Mouse (Mus musculus) left cerebral cortex, postnatal 4 days (tissue): ENCODE measurements around the gene Ciart. TPM values are rescaled to one million over a fixed set of nuclear protein-coding genes. Genes with fewer than 3 reads are reported as not detected.
"Not testable (repeated sequence)": the region's sequence is repeated elsewhere in the genome, so short reads cannot be mapped to it uniquely, and the experiment has no call there.

ENCODE experiments used
- DNase-seq: peaks from one replicate; pipeline ENCODE4 v3.0.0-alpha.2; 2022
- intact Hi-C: fragments of 180-260 bp; cut with DNase I; formaldehyde crosslinking; loops from one replicate; pipeline ENCODE4 v1.15.1; 2025
- total RNA-seq, 2 experiments: library from RNA; stranded (reverse); gene quantifications; 2 replicates each; pipeline ENCODE4 v1.2.3; 2021

Gene Ciart
- total RNA-seq, 2 experiments from 2014 or later = 5.6 to 6.9 TPM

- intact Hi-C loops = no loop called here
Measured at GRCm38 (mm10) chr3:95902373-95902625, 20.2 kb upstream of the Ciart start.

GRCm38 (mm10) chr3:95901616-95902372, 19.7 kb upstream of the Ciart start:
- intact Hi-C loops = no loop called here
- DNase-seq = no peak

More at GRCm38 (mm10) chr3:95902373-95902625, 20.2 kb upstream of the Ciart start:
- no peak for DNase-seq

- intact Hi-C loops = no loop called here
Measured at GRCm38 (mm10) chr3:95899800-95900524, 17.9 kb upstream of the Ciart start.

GRCm38 (mm10) chr3:95895501-95895900, 13.4 kb upstream of the Ciart start:
- intact Hi-C loops, DNase-seq: not testable (repeated sequence)

More at GRCm38 (mm10) chr3:95899800-95900524, 17.9 kb upstream of the Ciart start:
- DNase-seq = no peak

GRCm38 (mm10) chr3:95894317-95895160, 12.5 kb upstream of the Ciart start:
- intact Hi-C loops = no loop called here
- peak; percentile 56 for DNase-seq

GRCm38 (mm10) chr3:95893606-95894316, 11.7 kb upstream of the Ciart start, which contains the start of gene Aph1a:
TSS of gene Aph1a (plus strand) at chr3:95893969.
- intact Hi-C loops = not testable (repeated sequence)
- DNase-seq = peak; percentile 97

- intact Hi-C loops = no loop called here
- no peak for DNase-seq
Measured at GRCm38 (mm10) chr3:95893126-95893525, 11.1 kb upstream of the Ciart start.

- no peak for DNase-seq
- intact Hi-C loops = no loop called here
Measured at GRCm38 (mm10) chr3:95892066-95893052, 10.3 kb upstream of the Ciart start.

GRCm38 (mm10) chr3:95891211-95892065, 9.4 kb upstream of the Ciart start, which contains the start of gene BC028528:
TSS of gene BC028528 (minus strand) at chr3:95892005.
- no peak for DNase-seq
- intact Hi-C loops = no loop called here

- no peak for DNase-seq
- intact Hi-C loops = no loop called here
Measured at GRCm38 (mm10) chr3:95889664-95890063, 7.6 kb upstream of the Ciart start.

- intact Hi-C loops = no loop called here
- DNase-seq = no peak
Measured at GRCm38 (mm10) chr3:95887596-95887995, 5.5 kb upstream of the Ciart start.

- DNase-seq = no peak
- intact Hi-C loops = no loop called here
Measured at GRCm38 (mm10) chr3:95884400-95884799, 2.3 kb upstream of the Ciart start.

GRCm38 (mm10) chr3:95882816-95883425, 870 bp upstream of the Ciart start:
- DNase-seq = peak; percentile 72
- intact Hi-C loops = loop anchor here (1.0 kb wide), 1 partner anchor 24 kb away; no protein-coding TSS in a partner anchor

- intact Hi-C loops = no loop called here
- no peak for DNase-seq
Measured at GRCm38 (mm10) chr3:95879063-95879462, 3.0 kb downstream of the Ciart start.

GRCm38 (mm10) chr3:95872048-95872447, 10.0 kb downstream of the Ciart start:
- intact Hi-C loops = no loop called here
- DNase-seq = no peak

- DNase-seq = peak; percentile 86
- intact Hi-C loops = no loop called here
Measured at GRCm38 (mm10) chr3:95871392-95871867, 10.6 kb downstream of the Ciart start, which contains the start of gene Mrps21. TSS of gene Mrps21 (minus strand) at chr3:95871519.

- no peak for DNase-seq
Measured at GRCm38 (mm10) chr3:95870976-95871375, 11.1 kb downstream of the Ciart start.

GRCm38 (mm10) chr3:95867408-95867807, 14.6 kb downstream of the Ciart start:
- intact Hi-C loops = no loop called here
- no peak for DNase-seq

More at GRCm38 (mm10) chr3:95870976-95871375, 11.1 kb downstream of the Ciart start:
- intact Hi-C loops = no loop called here
